Mouse (Mus musculus) CH12.LX (cell line): ENCODE results near the gene Hdx. TPM values are rescaled to one million over a fixed set of nuclear protein-coding genes. Genes with fewer than 3 reads are reported as not detected.

Experiments
- DNase-seq: peaks from one replicate; pipeline ENCODE4 v3.0.0-alpha.2; 2013; ENCODE audit errors: extremely low read depth
- H3K27ac ChIP-seq: 2 replicates; pipeline ENCODE4 v1.5.1; 2012; ENCODE audit warnings: low read depth, mild to moderate bottlenecking, control low read depth, moderate library complexity; ENCODE audit not compliant: insufficient read depth
- H3K27me3 ChIP-seq: replicated peaks from 2 replicates; pipeline ENCODE3; 2012; ENCODE audit warnings: inconsistent platforms
- H3K36me3 ChIP-seq, 2 experiments: replicated peaks in 1 of 2; 2 replicates each; pipeline versions ENCODE3 to v1.6.1; 2012; ENCODE audit warnings: inconsistent platforms in 1 of 2, low read length in 1 of 2, mild to moderate bottlenecking in 1 of 2, mixed read lengths in 1 of 2, moderate library complexity in 1 of 2; ENCODE audit not compliant: control insufficient read depth in 1 of 2, insufficient read depth in 1 of 2
- H3K4me1 ChIP-seq, 2 experiments: 2 replicates each; pipeline ENCODE4 v1.6.1; 2012; ENCODE audit warnings: inconsistent platforms in 1 of 2, moderate library complexity in 1 of 2; ENCODE audit not compliant: insufficient read depth in 2 of 2, control insufficient read depth in 1 of 2
- H3K4me2 ChIP-seq: 2 replicates; pipeline ENCODE4 v1.6.1; 2012; ENCODE audit warnings: low read depth, mild to moderate bottlenecking, control low read depth; ENCODE audit not compliant: poor library complexity, insufficient read depth, severe bottlenecking
- H3K4me3 ChIP-seq, 3 experiments: fragments of 150-350 bp in 1 of 3; sonication (generic) in 1 of 3; replicated peaks in 1 of 3; 2 replicates each; pipeline versions ENCODE3 to v1.5.1; 2011 to 2012; ENCODE audit warnings: low read depth in 2 of 3, low read length in 2 of 3, mild to moderate bottlenecking in 2 of 3, moderate library complexity in 2 of 3, control low read depth in 1 of 3, improper control_type of control experiment in 1 of 3, inconsistent platforms in 1 of 3, mixed read lengths in 1 of 3; ENCODE audit not compliant: poor library complexity in 1 of 3
- H3K79me2 ChIP-seq: replicated peaks from 2 replicates; pipeline ENCODE4 v1.6.1; 2012; ENCODE audit warnings: mild to moderate bottlenecking, moderate library complexity; ENCODE audit not compliant: control insufficient read depth, poor library complexity, insufficient read depth, severe bottlenecking; ENCODE audit errors: extremely low read depth
- H3K9ac ChIP-seq: 2 replicates; pipeline ENCODE4 v1.6.1; 2012; ENCODE audit warnings: low read depth, mild to moderate bottlenecking, control low read depth, moderate library complexity; ENCODE audit not compliant: insufficient read depth
- H3K9me3 ChIP-seq: replicated peaks from 2 replicates; pipeline ENCODE3; 2012; ENCODE audit warnings: low read length, inconsistent platforms, mixed read lengths
- CHD2 ChIP-seq: IDR thresholded peaks from 2 replicates; pipeline ENCODE4 v1.6.1; 2011; ENCODE audit warnings: low read length, improper control_type of control experiment
- ELF1 ChIP-seq: IDR thresholded peaks from 2 replicates; pipeline ENCODE4 v1.6.1; 2014; ENCODE audit warnings: low read depth, mild to moderate bottlenecking, inconsistent platforms, low read length, improper control_type of control experiment
- ETS1 ChIP-seq: conservative IDR thresholded peaks from 2 replicates; pipeline ENCODE4 v1.6.1; 2012; ENCODE audit warnings: low read depth, mild to moderate bottlenecking, inconsistent platforms, low read length, improper control_type of control experiment, moderate library complexity
- HCFC1 ChIP-seq: IDR thresholded peaks from 2 replicates; pipeline ENCODE4 v1.6.1; 2012; ENCODE audit warnings: low read depth, mild to moderate bottlenecking, inconsistent platforms, low read length, improper control_type of control experiment
- MYC ChIP-seq: IDR thresholded peaks from 2 replicates; pipeline ENCODE4 v1.6.1; 2011; ENCODE audit warnings: low read depth, mild to moderate bottlenecking, improper control_type of control experiment, low read length
- NRF1 ChIP-seq: IDR thresholded peaks from 2 replicates; pipeline ENCODE4 v1.6.1; 2014; ENCODE audit warnings: low read depth, mild to moderate bottlenecking, inconsistent platforms, low read length, improper control_type of control experiment, moderate library complexity
- PAX5 ChIP-seq: IDR thresholded peaks from 2 replicates; pipeline ENCODE4 v1.6.1; 2012; ENCODE audit warnings: low read length, inconsistent platforms, mixed read lengths
- POLR2A ChIP-seq: IDR thresholded peaks from 2 replicates; pipeline ENCODE4 v1.6.1; 2011; ENCODE audit warnings: low read depth, mild to moderate bottlenecking, improper control_type of control experiment, low read length
- POLR2AphosphoS2 ChIP-seq: IDR thresholded peaks from 2 replicates; pipeline ENCODE4 v1.6.1; 2011; ENCODE audit warnings: low read depth, low read length, improper control_type of control experiment
- RAD21 ChIP-seq: IDR thresholded peaks from 2 replicates; pipeline ENCODE4 v1.6.1; 2011; ENCODE audit warnings: low read depth, mild to moderate bottlenecking, low read length, improper control_type of control experiment, moderate library complexity
- SIN3A ChIP-seq: IDR thresholded peaks from 2 replicates; pipeline ENCODE4 v1.6.1; 2012; ENCODE audit warnings: low read length, improper control_type of control experiment, inconsistent platforms
- SMC3 ChIP-seq: IDR thresholded peaks from 2 replicates; pipeline ENCODE4 v1.6.1; 2011; ENCODE audit warnings: low read depth, low read length, improper control_type of control experiment
- TBP ChIP-seq: conservative IDR thresholded peaks from 2 replicates; pipeline ENCODE4 v1.6.1; 2011; ENCODE audit warnings: low read depth, low read length, improper control_type of control experiment
- USF1 ChIP-seq: IDR thresholded peaks from 2 replicates; pipeline ENCODE4 v1.6.1; 2014; ENCODE audit warnings: low read depth, mild to moderate bottlenecking, inconsistent platforms, low read length, improper control_type of control experiment
- ZKSCAN1 ChIP-seq: IDR thresholded peaks from 2 replicates; pipeline ENCODE4 v1.6.1; 2012; ENCODE audit warnings: low read depth, inconsistent platforms, low read length, improper control_type of control experiment, borderline replicate concordance
- ZMIZ1 ChIP-seq: IDR thresholded peaks from 2 replicates; pipeline ENCODE4 v1.6.1; 2012; ENCODE audit warnings: low read depth, mild to moderate bottlenecking, inconsistent platforms, low read length, improper control_type of control experiment
- dilution Hi-C: fragments of 300-500 bp; cut with MboI; formaldehyde crosslinking; loops from 2 replicates; pipeline ENCODE4 v1.14.3; 2020; ENCODE audit warnings: low sequenced_read_pairs; ENCODE audit not compliant: extremely low pct_unique_long_range_greater_than_20kb, extremely low pct_ligation_motif_present
- in situ Hi-C: fragments of 300-500 bp; cut with MboI; formaldehyde crosslinking; loops from 3 replicates; pipeline ENCODE4 v1.14.3; 2019; ENCODE audit warnings: low sequenced_read_pairs, low pct_ligation_motif_present, low pct_unique_long_range_greater_than_20kb, mixed read lengths
- polyA plus RNA-seq: library from polyadenylated mRNA; unstranded; fragments of >175 nt; gene quantifications from 2 replicates; pipeline ENCODE4 v1.2.1, GENCODE M21; 2012; ENCODE audit warnings: low read depth; ENCODE audit not compliant: insufficient read length
- total RNA-seq, 2 experiments: library from RNA; depleted of rRNA; stranded (reverse); fragments of 300-350 nt in 1 of 2; fragments of >200 nt in 1 of 2; gene quantifications; 2 replicates each; pipeline ENCODE4 v1.2.3; 2012 to 2014

Gene Hdx
- total and polyA plus RNA-seq, 3 experiments, result not detected

- no peak overlapping the region for H3K9ac ChIP-seq
- H3K27ac ChIP-seq, result no peak overlapping the region
- TF ChIP-seq CHD2, result no peak
- TF ChIP-seq USF1, result no peak
- TF ChIP-seq RAD21, result no peak
- no peak for TF ChIP-seq SMC3
- TF ChIP-seq ETS1, result no peak
- TF ChIP-seq HCFC1, result no peak
- no peak for TF ChIP-seq SIN3A
- TF ChIP-seq POLR2A, result no peak
- in situ Hi-C loops, result no loop called here
- DNase-seq, result no peak
- no peaks in the 10 kb centered on the region for H3K4me1 ChIP-seq
- dilution Hi-C loops, result no loop called here
- H3K9me3 ChIP-seq, result no peaks in the 10 kb centered on the region
- no peak overlapping the region for H3K4me3 ChIP-seq
- no peaks in the 10 kb centered on the region for H3K79me2 ChIP-seq
- no peak overlapping the region for H3K4me2 ChIP-seq
- no peaks in the 10 kb centered on the region for H3K36me3 ChIP-seq
- no peaks in the 10 kb centered on the region for H3K27me3 ChIP-seq
These were observed 36.5 kb downstream of the Hdx start for GRCm38 (mm10) chrX:111660381-111660780.

DNA sequence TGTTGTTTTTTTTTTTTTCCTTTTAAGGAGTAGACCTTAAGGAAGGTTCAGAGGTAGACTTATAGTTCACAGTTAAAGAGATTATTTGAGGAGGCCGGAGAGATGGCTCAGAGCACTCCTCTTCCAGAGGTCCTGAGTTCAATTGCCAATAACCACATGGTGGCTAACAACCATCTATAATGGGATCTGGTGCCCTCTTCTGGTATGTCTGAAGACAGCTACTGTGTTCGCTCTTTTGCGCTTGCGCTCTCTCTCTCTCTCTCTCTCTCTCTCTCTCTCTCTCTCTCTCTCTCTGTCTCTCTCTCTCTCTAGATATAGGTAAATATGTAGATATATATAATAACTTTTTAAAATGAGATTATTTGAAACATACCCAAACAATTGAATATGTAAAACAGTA, 38.2 kb downstream of the Hdx start:
- Histone ChIP-seq H3K4me2 (no peak overlapping the region), H3K9me3 (no peaks in the 10 kb centered on the region), H3K27me3 (no peaks in the 10 kb centered on the region), H3K9ac (no peak overlapping the region), H3K4me3 (no peak overlapping the region), H3K27ac (no peak overlapping the region), H3K79me2 (no peaks in the 10 kb centered on the region), H3K36me3 (no peaks in the 10 kb centered on the region), H3K4me1 (no peaks in the 10 kb centered on the region)
- no peak for DNase-seq
- no peak for TF ChIP-seq CHD2
- no peak for TF ChIP-seq PAX5
- no peak for TF ChIP-seq ZKSCAN1
- no peak for TF ChIP-seq POLR2AphosphoS2
- dilution Hi-C loops (no loop called here), in situ Hi-C loops (no loop called here)

GRCm38 (mm10) chrX:111644945-111645344, 51.9 kb downstream of the Hdx start:
- no peaks in the 10 kb centered on the region for H3K4me1 ChIP-seq

More at GRCm38 (mm10) chrX:111644945-111645344, 51.9 kb downstream of the Hdx start:
- TF ChIP-seq POLR2AphosphoS2 (no peak), PAX5 (no peak), NRF1 (no peak), TBP (no peak), USF1 (no peak), MYC (no peak), ZMIZ1 (no peak), ELF1 (no peak)
- H3K9me3 ChIP-seq, result peaks cover 10% of the 10 kb centered on the region
- no peak overlapping the region for H3K4me2 ChIP-seq
- H3K36me3 ChIP-seq, result no peaks in the 10 kb centered on the region
- no peaks in the 10 kb centered on the region for H3K79me2 ChIP-seq
- no peak overlapping the region for H3K27ac ChIP-seq
- DNase-seq, result no peak
- no peak overlapping the region for H3K9ac ChIP-seq
- in situ Hi-C loops (no loop called here), dilution Hi-C loops (no loop called here)
- no peaks in the 10 kb centered on the region for H3K27me3 ChIP-seq
- no peak overlapping the region for H3K4me3 ChIP-seq
